Mouse (Mus musculus) heart, postnatal 25 days (tissue): ENCODE data around the gene Pi4kb. TPM values are rescaled to one million over a fixed set of nuclear protein-coding genes. Genes with fewer than 3 reads are reported as not detected.
"Not testable (repeated sequence)": the region's sequence is repeated elsewhere in the genome, so short reads cannot be mapped to it uniquely, and the experiment has no call there.

Experiments
- DNase-seq: peaks from one replicate; pipeline ENCODE4 v3.0.0; 2022; ENCODE audit warnings: low spot score
- intact Hi-C: fragments of 180-260 bp; cut with DNase I; formaldehyde crosslinking; loops from one replicate; pipeline ENCODE4 v1.15.1; 2025
- total RNA-seq, 2 experiments: library from RNA; stranded (reverse); gene quantifications; 2 replicates each; pipeline ENCODE4 v1.2.3; 2021

Gene Pi4kb
- total RNA-seq = 10 to 100 TPM; 25.3 to 27.0 TPM

DNA sequence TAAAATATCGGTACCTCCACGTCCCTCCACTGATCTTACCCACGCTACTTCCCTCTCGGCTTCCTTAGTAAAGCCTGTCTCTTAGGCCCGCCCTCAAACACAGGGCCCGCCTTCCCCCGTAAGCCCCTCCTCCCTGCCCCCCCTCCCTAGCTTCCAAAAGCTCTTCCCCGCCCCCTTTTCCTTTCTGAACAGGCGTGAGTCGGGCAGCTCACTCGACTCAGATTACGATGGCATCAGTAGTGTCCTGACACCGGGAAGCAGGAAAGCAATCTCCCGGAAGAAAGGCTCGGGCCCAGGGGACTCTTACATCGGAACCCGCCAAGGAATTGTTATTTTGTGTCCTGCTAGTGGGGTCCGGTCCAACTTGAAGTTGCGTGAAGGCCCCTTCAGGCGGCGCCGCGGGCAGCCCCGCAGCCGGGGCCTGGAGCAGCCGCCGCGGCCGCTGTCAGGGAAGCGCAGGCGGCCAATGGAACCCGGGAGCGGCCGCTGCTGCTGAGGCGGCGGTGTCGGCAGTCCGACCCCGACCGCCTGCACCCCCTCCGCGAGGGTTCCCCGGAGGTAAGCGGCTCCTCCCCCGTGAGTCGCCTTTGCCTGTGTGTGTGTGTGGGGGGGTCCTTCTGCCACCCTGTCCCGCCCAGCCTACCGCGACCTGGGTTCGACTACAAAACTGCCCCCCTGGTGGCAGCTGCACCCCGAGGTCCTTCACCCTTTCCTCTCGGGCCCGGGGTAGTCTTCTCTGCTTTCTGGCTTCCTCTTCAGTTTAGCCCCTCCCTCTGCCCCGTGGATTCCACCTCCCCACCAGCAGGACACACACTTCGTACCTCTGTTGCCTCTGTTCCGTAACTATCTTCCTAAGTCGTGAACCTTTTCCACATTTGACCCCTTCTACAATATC lies at the start of gene Pi4kb:
TSS of gene Pi4kb (plus strand) at position 204 of the 895 bp plus-strand sequence.
- intact Hi-C loops = loop anchor here (1.0 kb wide), 1 partner anchor 20 kb away; the partner anchor contains the start of gene Rfx5
- peak; percentile 73 for DNase-seq

DNA sequence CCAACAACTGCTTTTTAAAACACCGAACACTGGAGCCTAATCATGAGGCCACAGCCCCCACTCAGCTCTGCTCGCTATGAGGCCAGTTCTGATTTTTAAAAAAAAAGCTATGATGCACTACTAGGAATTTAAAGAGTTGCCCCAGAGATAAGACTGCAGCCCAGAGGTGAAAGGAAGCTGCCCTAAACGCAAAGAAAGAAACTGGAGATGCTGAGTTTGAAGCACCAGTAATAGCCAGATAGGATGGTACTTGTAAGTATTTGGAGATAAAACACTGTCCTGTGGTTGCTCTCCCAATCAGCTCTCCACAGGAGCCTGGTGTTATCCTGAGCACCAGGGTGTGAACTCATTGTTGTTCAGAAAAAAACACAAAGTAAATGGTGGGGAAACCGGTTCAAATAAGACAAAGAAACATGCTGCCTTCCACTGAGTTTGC lies 48.2 kb upstream of the Pi4kb start:
- intact Hi-C loops = not testable (repeated sequence)

DNA sequence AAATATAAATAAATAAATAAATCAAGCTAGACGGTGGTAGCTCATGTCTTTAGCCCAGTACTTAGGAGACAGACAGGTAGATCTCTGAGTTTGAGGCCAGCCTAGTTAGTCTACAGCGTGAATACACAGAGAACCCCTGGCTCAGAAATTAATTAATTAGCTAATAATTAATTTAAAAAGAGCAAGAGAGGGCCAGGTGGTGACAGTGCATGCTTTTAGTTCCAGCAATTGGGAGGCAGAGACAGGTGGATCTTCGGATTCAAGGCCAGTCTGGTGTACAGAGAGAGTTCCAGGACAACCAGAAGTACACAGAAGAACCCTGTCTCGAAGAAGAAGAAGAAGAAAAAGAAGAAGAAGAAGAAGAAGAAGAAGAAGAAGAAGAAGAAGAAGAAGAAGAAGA lies 45.6 kb upstream of the Pi4kb start:
- intact Hi-C loops, DNase-seq: not testable (repeated sequence)

More for the DNA sequence above, 48.2 kb upstream of the Pi4kb start:
- not testable (repeated sequence) for DNase-seq

DNA sequence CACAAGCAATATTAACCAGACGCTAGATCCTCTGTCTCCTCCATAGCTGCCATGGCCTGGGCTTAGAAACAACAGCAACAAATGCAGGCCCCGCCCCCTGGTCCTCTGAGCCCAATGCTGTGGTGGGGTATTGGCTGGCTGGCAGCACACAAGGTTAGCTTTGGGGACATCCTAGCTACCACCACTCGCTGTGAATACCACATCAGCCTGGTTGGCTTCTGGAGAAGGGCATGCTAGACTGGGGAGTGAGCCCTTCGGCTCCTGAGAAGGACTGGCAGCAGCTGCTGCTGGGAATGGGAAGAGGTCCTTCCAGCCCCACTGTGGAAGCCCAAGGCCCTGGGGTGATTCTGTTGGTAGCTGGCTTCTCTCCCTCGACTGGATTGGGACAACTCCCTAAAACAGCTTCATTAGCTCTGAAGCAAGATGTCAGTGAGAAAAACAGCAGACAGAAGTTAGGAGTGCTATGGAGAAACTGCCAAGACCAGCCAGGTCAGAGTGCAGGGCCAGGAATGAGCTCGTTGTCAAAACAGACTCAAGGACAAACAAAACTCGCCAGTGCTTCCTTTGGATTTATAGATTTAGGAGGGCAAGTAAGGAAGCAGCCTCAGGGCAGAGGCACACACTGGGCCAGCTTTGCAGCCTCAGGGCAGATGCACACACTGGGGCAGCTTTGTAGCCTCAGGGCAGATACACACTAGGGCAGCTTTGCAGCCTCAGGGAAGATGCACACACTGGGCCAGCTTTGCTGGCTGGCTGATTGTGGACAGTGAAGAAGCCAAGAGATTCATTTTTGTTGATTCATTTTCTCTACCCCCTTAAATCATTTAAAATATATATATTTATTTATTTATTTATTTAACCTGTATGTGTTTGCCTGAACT lies 43.9 kb upstream of the Pi4kb start:
- intact Hi-C loops = not testable (repeated sequence)
- peak; percentile 18 for DNase-seq

DNA sequence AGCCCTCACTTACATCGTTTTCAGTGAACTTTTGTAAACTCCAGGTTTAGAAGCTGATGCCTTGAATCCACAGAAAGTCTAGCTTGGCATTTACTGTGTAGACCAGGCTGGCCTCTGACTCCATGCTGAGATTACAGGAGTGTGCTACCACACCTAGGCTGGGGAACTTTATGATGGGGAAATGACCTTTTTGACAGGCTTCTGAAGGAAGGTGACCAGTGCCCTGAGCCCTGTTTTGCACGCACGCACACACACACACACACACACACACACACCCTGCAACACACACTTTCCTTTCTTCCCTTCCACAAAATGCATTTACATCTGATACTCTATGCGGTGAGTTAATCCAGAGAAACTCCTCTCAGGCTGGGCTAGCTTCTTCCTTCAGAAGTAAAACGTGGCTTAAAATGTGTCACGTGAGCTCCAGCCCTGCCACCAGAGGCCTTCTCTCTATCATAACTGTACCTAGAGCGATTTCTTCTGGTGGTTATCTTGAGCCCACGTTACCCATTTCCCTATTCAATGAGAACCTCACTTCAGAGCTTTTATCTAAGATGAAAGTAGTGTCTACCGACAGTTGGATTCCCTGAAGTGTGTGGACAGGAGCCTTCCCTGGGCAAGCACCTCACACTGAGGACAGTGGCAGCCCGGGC lies 43.0 kb upstream of the Pi4kb start:
- intact Hi-C loops, DNase-seq: not testable (repeated sequence)

DNA sequence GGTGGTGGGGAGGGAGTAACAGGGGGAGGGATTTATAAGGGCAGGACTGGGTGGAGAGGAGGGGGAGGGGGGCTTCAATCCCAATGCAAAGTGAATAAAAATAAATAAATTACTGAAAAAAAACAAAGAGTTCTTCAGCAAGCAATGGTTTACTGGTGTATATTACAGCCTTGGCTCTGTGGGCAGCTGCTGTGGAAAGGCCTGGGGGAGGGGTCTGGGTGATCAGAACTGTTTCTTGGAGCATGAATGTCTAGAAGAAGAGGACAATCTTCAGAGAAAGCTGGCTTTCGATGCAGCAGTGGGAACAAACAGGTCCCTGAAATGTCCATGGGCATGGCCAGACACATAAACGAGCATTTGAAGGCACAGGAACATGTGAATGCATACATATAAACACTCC lies 42.3 kb upstream of the Pi4kb start:
- DNase-seq = not testable (repeated sequence)

DNA sequence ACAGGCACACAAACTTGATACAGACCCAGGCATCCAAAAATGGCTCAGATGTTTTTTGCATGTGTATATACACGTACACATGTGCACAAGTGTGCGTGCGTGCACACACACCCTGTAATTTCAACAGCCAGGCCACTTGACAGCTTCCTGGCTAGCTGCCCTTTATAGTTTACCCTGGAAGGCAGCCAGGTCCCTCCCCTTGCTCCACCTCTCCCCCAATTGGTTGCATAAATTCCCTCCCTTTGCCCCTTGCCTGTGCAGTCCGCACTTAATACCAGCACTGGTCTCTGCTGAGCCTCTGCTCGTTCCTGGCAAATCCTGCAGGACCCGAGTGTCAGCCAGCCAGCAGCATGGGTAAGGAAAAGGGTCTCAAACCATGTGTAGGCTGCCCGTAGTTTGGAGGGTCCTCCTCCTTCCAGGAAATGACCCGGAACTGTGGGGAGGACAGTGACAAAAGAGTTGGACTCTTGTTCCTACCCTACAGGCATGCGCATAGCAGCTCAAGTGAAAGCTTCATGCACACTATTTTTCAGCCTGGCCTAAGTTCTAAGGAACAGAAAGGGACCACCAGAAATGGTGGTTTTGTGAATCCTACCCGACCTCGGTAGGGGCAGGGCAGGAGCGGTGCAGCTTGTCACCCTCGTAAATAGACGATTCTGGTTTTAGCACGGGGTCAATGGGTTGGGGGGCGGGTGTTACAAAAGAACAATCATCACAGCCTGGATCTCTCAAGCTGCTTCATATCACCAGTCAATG lies 41.5 kb upstream of the Pi4kb start, which contains the start of gene Selenbp1:
TSS of gene Selenbp1 (plus strand) at position 248 of the 756 bp plus-strand sequence.
- peak; percentile 88 for DNase-seq
- intact Hi-C loops = no loop called here

More for the DNA sequence above, 42.3 kb upstream of the Pi4kb start:
- intact Hi-C loops = not testable (repeated sequence)

DNA sequence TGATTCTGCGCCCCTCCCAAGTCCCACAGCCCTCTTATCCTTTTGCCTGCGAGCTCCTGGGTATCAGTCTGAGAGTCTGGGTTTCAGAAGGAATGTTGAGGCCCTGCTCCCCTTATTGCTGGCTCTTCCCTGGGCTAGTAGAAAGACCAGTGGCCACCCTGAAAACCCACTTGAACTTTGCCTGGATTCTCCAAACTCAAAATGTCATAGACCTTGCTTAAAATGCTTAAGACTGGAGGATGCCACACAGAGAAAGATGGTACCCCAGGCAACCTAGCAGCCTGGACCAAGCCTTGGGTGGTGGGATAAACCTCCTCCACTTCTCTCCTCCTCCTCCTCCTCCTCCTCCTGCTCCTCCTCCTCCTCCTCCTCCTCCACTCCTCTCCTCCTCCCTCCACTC lies 40.9 kb upstream of the Pi4kb start:
- intact Hi-C loops, DNase-seq: not testable (repeated sequence)

DNA sequence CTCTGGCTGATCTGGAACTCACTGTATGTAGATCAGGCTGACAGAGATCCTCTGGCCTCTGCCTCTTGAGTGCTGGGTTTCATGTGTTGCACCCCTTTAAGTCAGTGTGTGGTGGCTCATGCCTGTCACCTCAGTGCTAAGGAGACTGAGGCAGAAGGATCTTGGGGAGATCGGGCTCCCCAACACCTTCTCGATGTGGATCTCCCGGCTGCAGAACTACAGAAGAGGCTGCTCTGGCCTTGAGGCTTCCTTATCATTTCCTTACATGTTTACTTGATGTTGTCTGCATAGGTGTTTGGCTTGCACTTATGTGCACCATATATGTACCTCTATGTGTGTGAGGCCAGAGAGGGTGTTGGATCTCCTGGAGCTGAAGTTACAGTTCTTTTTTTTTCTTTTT lies 40.0 kb upstream of the Pi4kb start:
- intact Hi-C loops = not testable (repeated sequence)

DNA sequence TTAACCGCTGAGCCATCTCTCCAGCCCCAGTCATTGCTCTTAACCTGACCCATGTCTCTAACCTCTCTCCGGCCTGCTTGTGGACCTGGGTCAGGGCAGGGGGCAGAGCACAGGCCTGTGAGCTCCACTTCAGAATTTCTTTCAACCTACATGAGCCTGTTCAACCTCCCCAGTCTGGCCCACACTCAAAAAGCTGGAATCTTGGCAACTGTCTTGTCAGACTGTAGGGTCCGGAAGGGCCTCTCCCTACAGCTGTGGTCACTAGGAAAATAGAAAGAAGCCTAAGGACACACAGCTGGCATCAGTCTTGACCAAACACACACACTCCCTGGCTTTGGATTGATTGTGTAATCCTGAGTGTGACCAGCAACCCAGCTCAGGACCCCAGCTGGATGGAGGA lies 39.2 kb upstream of the Pi4kb start:
- intact Hi-C loops = not testable (repeated sequence)
- DNase-seq = peak; percentile 76

More for the DNA sequence above, 40.0 kb upstream of the Pi4kb start:
- DNase-seq = not testable (repeated sequence)

DNA sequence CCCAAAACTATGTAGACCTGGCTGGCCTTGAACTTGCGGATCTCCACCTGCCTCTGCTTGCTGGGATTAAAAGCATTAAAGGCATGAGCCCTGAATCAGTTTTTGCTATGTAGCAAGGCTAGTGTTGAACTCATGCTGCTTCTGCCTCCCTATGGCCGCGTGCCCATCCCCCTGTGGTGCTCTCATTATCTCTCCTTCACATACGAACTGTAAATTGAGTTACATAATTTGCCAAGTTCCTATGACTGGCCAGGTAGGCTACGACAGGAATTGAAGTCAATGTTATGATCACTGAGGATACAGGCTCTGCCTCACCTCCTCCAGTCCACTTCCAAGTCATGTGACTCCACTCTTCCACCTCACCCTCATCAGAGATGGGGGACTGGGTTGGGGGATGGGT lies 38.4 kb upstream of the Pi4kb start:
- DNase-seq, intact Hi-C loops: not testable (repeated sequence)

DNA sequence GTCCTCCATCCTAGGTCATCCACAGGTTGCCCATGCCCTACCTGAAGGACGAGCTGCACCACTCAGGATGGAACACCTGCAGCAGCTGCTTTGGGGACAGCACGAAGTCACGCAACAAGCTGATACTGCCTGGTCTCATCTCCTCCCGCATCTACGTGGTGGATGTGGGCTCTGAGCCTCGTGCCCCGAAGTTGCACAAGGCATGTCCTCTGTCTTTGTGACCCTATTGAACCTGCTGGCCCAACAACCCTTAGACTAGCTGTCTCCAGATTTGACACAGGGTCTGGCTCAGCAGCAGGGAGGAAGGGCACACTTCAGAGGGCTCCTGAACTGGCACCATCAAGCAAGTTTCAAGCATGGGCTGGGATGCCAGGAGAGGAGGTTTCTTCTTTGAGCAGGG lies 37.3 kb upstream of the Pi4kb start:
- intact Hi-C loops, DNase-seq: not testable (repeated sequence)

DNA sequence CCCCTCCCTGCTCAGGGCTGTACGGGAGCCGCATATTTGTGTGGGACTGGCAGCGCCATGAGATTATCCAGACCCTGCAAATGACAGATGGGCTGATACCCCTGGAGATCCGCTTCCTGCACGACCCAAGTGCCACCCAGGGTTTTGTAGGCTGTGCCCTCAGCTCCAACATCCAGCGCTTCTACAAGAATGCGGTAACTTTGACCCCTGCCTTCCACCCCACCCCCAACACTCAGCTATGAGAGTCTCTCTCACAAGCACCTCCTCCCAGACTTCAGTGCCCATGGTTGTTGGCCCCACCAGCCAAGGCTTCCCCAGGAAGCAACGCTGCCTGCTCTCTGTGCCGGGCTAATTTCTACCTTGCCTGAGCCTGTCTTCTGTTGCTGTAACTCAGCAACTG lies 34.5 kb upstream of the Pi4kb start:
- DNase-seq, intact Hi-C loops: not testable (repeated sequence)

DNA sequence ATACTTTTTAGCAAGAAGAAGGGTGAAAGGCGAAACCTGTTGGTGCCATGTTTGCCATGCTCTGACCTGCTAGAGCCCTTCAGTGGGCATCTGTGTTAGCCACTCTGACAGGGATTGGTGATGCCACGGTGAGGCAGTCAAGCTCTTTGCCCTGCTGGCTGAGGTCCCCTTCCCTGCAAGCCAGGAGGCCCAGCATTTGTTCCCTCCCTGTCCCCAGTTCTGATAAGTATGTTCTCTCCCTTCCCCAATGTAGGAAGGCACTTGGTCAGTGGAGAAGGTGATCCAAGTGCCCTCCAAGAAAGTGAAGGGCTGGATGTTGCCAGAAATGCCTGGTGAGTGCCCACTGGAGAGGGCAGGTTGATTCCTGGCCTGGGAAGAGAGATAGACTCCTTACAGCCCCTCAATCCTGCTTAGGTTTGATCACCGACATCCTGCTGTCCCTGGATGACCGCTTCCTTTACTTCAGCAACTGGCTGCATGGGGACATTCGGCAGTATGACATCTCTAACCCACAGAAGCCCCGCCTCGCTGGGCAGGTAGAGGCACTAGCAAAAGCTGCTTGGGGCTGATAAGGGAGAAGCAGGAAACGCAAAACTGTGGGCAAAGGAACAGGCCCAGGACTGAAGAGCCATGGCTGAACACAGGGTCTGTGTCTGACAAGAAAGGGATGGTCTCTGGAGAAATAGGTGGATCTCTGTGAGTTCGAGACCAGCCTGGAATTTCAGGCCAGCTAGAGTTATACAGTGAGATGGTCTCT lies 32.1 kb upstream of the Pi4kb start:
- DNase-seq, intact Hi-C loops: not testable (repeated sequence)

DNA sequence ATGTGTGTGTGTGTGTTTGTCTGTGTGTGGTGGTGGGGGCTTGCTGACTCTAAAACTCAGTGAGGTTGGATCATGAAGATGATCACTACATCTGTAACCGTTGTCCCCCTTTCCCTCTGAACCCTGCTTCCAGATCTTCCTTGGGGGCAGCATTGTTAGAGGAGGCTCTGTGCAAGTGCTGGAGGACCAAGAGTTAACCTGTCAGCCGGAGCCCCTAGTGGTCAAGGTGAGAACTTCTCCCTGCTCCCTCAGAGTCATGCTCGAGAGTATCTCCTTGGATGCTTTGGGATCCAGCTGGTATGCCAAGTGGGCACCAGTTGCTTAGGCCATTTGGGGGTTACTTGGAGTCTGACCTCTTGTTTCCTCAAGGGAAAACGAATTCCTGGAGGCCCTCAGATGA lies 30.8 kb upstream of the Pi4kb start:
- intact Hi-C loops, DNase-seq: not testable (repeated sequence)

DNA sequence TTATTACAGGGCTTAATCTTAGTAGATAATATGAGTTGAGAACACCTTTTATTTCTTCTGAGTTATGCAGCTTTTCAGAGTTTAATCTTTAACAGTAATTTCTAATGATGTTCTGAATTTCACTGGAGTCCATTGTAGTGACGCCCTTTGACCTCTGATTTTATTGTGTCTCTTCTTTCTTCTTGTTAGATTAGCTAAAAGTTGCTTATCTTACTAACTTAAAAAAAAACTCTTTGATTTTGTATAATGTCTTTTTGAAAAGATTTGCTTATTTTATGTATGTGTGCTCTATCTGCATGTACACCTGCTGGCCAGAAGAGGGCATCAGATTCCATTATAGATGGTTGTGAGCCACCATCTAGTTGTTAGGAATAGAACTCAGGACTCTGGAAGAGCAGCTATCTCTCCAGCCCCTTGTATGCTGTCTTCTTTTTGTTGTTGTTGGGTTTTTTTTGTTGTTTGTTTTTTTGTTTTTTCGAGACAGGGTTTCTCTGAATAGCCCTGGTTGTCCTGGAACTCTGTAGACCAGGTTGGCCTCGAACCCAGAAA lies 26.4 kb upstream of the Pi4kb start:
- DNase-seq = no peak
- intact Hi-C loops = loop anchor here (1.0 to 5.0 kb wide), 2 partner anchors 49 to 246 kb away; no protein-coding TSS in a partner anchor

DNA sequence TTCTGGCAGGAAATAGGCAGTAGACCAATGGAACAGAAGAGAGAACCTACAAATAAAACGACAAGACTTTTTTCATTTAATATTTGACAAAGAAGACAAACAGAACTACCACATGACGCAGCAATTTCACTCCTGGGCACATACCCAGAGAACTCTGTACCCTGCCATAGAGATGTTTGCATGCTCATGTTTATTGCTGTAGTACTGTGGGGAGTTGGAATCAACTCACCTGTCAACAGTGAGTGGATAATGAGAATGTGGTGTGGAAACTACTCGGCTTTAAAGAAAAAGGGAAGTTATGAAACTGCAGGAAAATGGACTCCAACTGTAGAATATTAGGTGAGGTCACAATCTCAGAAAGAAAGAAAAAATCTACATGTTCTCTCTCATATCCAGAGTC lies 24.9 kb upstream of the Pi4kb start:
- no peak for DNase-seq
- intact Hi-C loops = loop anchor here (5.0 kb wide), 1 partner anchor 247 kb away; no protein-coding TSS in a partner anchor

DNA sequence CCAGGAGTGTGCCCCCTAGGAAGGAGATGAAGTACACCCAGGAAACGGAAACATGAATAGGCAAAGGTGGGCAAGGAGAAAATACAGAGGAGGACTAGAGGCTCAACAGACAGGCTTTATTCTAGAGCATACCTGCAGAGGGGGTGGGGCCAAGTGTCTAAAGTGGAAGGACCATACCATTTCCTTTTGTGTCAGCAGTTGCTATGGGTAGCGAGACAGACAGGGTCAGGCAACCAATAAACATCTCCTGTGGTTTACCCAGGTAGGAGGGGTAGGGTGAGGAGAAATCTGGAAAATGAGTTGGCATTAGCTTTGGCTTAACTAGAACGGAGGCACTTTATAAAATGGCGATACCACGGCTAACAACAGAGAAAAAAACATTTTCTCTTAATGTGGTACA lies 21.7 kb upstream of the Pi4kb start:
- DNase-seq = no peak
- intact Hi-C loops = no loop called here
